Mouse (Mus musculus): ENCODE results near the gene Gm26938. TPM values are rescaled to one million over a fixed set of nuclear protein-coding genes. Genes with fewer than 3 reads are reported as not detected.
A peak's percentile ranks its signal among the peaks of the same experiment; 100 is the strongest.

The Gm26938 gene
- polyA plus RNA-seq (2015; fragmentation: Nextera tagmentation; extraction: Ambion mirVana) = not detected in 2 replicates

- Histone ChIP-seq H3K9me3 (no peaks in the 10 kb centered on the region), H3K27me3 (no peaks in the 10 kb centered on the region), H3K27ac (peak within 1 kb of the TSS; percentile 70; the same call in 1 of the 2 replicates), H3K9ac (peak within 1 kb of the TSS; percentile 89), H3K36me3 (peaks cover 32% of the 10 kb centered on the region), H3K4me1 (peaks cover 21% of the 10 kb centered on the region), H3K4me3 (peak within 1 kb of the TSS; percentile 94), H3K4me2 (replicated peaks) (peak within 1 kb of the TSS; percentile 98)
- ATAC-seq (ENCODE audit: low FRiP score, low read depth) = peak; percentile 87
- WGBS = under 1% methylated on average over 43 of the region's 43 CpGs
These were observed at the start of gene Gm26938, which contains the start of gene Psmg3 for GRCm38 (mm10) chr5:139826357-139827055. Gene Gm26938 (minus strand): TSS chr5:139826407. Gene Psmg3 (minus strand): TSS chr5:139826885.

DNA sequence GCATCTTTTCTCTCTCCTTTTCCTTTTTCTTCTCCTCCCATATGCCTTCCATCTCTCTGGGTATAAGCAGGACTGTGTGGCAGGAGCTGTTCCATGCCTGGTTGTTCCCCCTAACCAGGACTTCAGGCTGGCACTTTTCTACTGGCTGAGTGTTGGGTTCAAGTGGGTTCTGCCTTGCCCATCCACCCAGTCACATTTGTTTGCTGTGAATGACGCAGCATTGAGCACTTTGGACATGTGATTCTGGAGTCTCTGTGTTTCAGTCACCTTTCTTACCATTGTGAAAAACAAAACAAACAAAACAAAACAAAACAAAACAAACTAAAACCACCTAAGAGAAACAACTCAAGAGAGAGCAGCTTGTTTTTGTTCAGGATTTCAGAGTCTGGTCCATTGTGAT is 45.3 kb upstream of the Gm26938 start:
- no peaks in the 10 kb centered on the region for H3K36me3 ChIP-seq

DNA sequence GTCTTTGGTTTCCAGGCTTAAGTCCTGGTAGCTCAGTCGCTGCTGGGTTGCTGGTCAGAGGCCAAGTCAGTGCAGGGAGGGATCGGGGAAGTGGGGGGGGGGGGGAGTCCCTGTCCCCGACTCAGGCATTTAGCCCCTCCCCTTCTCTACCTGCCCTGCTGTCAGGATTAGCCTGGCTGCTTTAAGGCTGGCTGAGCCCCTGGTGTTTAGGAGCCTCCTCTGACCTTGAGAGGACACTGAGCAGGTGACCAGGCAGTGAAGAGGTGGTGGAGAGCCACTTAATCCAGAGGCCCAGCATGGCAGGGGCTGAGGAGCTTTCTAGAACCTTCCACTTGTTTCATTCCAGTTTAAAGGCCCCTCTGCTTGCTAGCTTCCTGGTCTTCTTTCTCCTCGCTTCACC is 44.7 kb upstream of the Gm26938 start:
- Histone ChIP-seq H3K36me3 (no peaks in the 10 kb centered on the region), H3K27me3 (no peaks in the 10 kb centered on the region), H3K4me3 (no peak overlapping the region), H3K4me2 (replicated peaks) (no peak overlapping the region), H3K9me3 (no peaks in the 10 kb centered on the region), H3K4me1 (no peaks in the 10 kb centered on the region), H3K9ac (no peak overlapping the region), H3K27ac (no peak overlapping the region)
- ATAC-seq (ENCODE audit: low FRiP score, low read depth) = no peak
- 18% methylated on average over 4 of the region's 4 CpGs for WGBS

More for the DNA sequence above, 45.3 kb upstream of the Gm26938 start:
- no peak overlapping the region for H3K4me2 ChIP-seq (replicated peaks)
- no peak overlapping the region for H3K27ac ChIP-seq
- no peaks in the 10 kb centered on the region for H3K4me1 ChIP-seq
- WGBS = 76% methylated on average over 1 of the region's 1 CpGs
- ATAC-seq (ENCODE audit: low FRiP score, low read depth) = no peak
- no peak overlapping the region for H3K4me3 ChIP-seq
- H3K9me3 ChIP-seq = no peaks in the 10 kb centered on the region
- no peak overlapping the region for H3K9ac ChIP-seq
- no peaks in the 10 kb centered on the region for H3K27me3 ChIP-seq

GRCm38 (mm10) chr5:139862759-139863158 is 36.6 kb upstream of the Gm26938 start:
- H3K27ac ChIP-seq = no peak overlapping the region
- no peaks in the 10 kb centered on the region for H3K4me1 ChIP-seq
- H3K9ac ChIP-seq = no peak overlapping the region
- no peak overlapping the region for H3K4me2 ChIP-seq (replicated peaks)
- H3K27me3 ChIP-seq = no peaks in the 10 kb centered on the region
- H3K36me3 ChIP-seq = no peaks in the 10 kb centered on the region
- ATAC-seq (ENCODE audit: low FRiP score, low read depth) = no peak
- no peaks in the 10 kb centered on the region for H3K9me3 ChIP-seq
- 67% methylated on average over 4 of the region's 4 CpGs for WGBS
- no peak overlapping the region for H3K4me3 ChIP-seq

DNA sequence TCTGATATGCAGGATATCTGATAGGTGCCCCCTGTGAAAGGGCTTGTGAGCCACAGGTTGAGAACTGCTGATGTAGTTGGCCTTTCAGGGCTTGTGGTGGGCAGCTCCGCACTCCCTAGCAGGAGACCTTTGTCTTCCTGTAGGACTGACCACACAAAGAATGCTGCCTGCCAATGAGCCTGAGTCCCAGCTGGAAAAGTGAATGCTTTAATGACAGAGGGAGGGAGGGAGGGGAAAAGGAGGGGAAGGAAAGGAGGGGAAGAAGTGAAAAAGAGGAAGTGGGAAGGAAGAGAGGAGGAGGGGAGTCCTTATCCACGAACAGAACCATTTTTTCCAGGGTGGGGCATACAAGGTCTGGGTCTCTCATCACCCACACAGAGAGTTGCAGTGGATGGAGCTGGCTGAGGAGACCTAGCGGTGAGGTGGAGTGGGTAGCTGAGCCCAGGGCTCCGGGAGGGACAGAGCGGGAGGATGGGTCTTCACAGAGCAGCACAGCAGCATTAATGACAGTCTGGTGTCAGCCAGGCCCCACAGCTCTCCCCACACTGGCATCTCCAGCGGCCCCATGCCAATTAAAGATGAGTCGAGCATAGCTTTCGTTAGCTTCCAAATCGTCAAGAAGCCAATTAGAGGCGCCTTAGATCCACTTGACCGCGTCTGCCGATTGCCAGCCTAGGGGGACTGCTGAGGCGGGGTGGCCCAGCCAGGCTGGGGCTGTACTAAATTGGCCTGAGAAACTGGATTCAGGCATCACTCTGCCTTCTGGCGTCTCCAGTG is 34.3 kb upstream of the Gm26938 start:
- H3K4me2 ChIP-seq (replicated peaks) = no peak overlapping the region
- no peaks in the 10 kb centered on the region for H3K36me3 ChIP-seq
- no peaks in the 10 kb centered on the region for H3K4me1 ChIP-seq
- no peaks in the 10 kb centered on the region for H3K9me3 ChIP-seq
- no peak overlapping the region for H3K9ac ChIP-seq
- H3K27me3 ChIP-seq = no peaks in the 10 kb centered on the region
- no peak overlapping the region for H3K27ac ChIP-seq
- 40% methylated on average over 15 of the region's 15 CpGs for WGBS
- H3K4me3 ChIP-seq = no peak overlapping the region
- no peak for ATAC-seq (ENCODE audit: low FRiP score, low read depth)

DNA sequence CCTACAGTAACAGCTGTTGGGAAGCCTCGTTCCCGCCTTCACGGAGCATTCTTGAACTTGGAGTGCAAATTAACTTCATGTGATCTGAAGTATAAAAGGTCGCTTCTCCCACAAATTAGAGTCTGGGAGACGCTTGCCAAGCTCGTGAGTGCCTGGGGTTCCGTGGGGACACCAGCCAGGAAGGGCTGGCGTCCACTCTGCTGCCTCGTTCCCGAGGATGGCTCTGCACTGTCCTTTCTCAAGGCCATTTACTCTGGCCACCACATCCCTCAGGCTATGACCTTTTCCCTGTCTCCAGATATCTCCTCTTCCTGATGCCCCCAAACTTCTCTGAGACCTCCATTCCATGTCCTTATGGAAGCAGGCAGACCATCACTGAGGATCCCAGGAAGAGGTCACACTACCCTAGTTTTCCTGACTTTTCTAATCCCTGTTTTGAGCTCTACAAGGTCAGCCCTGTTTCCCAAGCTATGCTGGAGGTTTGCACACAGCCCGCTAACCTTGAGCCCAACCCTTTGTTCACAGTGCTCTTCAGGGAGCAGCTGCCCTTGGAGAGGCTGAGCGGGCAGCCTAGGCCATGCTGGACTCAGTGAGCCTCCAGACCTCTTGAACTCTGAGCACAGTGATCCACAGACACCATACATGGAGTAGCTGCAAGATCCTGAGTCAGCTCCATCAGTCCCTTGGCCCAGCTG is 23.6 kb upstream of the Gm26938 start:
- ATAC-seq (ENCODE audit: low FRiP score, low read depth) = no peak
- WGBS = 73% methylated on average over 12 of the region's 12 CpGs
- no peak overlapping the region for H3K27ac ChIP-seq

GRCm38 (mm10) chr5:139839142-139839541 is 12.9 kb upstream of the Gm26938 start:
- H3K9me3 ChIP-seq = peaks cover 2% of the 10 kb centered on the region
- no peak overlapping the region for H3K27ac ChIP-seq
- H3K4me1 ChIP-seq = no peaks in the 10 kb centered on the region
- no peak overlapping the region for H3K4me2 ChIP-seq (replicated peaks)
- no peaks in the 10 kb centered on the region; the same call in 1 of the 2 replicates for H3K27me3 ChIP-seq
- WGBS = 56% methylated on average over 3 of the region's 3 CpGs
- ATAC-seq (ENCODE audit: low FRiP score, low read depth) = no peak
- no peak overlapping the region for H3K4me3 ChIP-seq
- no peak overlapping the region for H3K9ac ChIP-seq
- no peaks in the 10 kb centered on the region for H3K36me3 ChIP-seq

More for the DNA sequence above, 23.6 kb upstream of the Gm26938 start:
- Histone ChIP-seq H3K4me1 (peaks cover 13% of the 10 kb centered on the region; the same call in 1 of the 2 replicates), H3K4me3 (no peak overlapping the region), H3K9me3 (peaks cover 6% of the 10 kb centered on the region), H3K4me2 (replicated peaks) (no peak overlapping the region), H3K36me3 (no peaks in the 10 kb centered on the region), H3K27me3 (no peaks in the 10 kb centered on the region), H3K9ac (no peak overlapping the region)

DNA sequence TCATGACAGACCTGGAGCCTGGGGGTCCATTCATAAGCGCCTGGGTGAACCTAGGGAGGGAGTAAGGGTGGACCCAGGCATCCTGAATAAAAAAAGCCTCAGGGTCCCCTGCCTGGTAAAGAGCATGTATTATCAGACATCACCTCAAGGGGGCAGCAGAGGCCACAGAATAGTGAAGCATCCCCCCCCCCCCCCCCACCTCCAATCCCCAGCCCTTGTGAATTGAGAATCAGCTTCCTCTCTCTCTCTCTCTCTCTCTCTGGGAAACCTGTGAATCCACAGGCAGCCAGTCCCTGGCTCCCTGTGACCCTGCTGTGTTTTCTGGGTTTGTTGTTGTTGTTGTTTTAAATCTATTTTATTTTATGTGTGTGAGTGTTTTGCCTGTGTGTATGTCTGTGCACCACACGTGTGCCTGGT is 12.3 kb upstream of the Gm26938 start:
- Histone ChIP-seq H3K27me3 (no peaks in the 10 kb centered on the region; the same call in 1 of the 2 replicates), H3K36me3 (no peaks in the 10 kb centered on the region), H3K9ac (no peak overlapping the region), H3K4me2 (replicated peaks) (no peak overlapping the region), H3K4me3 (no peak overlapping the region), H3K27ac (no peak overlapping the region), H3K4me1 (no peaks in the 10 kb centered on the region), H3K9me3 (no peaks in the 10 kb centered on the region)
- 22% methylated on average over 2 of the region's 2 CpGs for WGBS
- ATAC-seq (ENCODE audit: low FRiP score, low read depth) = peak; percentile 59; the same call in 1 of the 2 replicates

GRCm38 (mm10) chr5:139835706-139836105 is 9.5 kb upstream of the Gm26938 start:
- Histone ChIP-seq H3K27me3 (no peaks in the 10 kb centered on the region), H3K4me1 (no peaks in the 10 kb centered on the region), H3K9ac (no peak overlapping the region), H3K36me3 (no peaks in the 10 kb centered on the region), H3K4me2 (replicated peaks) (no peak overlapping the region), H3K9me3 (no peaks in the 10 kb centered on the region), H3K27ac (no peak overlapping the region), H3K4me3 (no peak overlapping the region)
- no peak for ATAC-seq (ENCODE audit: low FRiP score, low read depth)
- 86% methylated on average over 7 of the region's 7 CpGs for WGBS

- H3K4me2 ChIP-seq (replicated peaks) = no peak overlapping the region
- WGBS = 74% methylated on average over 7 of the region's 7 CpGs
These were observed 5.9 kb upstream of the Gm26938 start for GRCm38 (mm10) chr5:139832125-139832524.

GRCm38 (mm10) chr5:139830734-139831133 is 4.5 kb upstream of the Gm26938 start:
- Histone ChIP-seq H3K27me3 (no peaks in the 10 kb centered on the region), H3K4me2 (replicated peaks) (no peak overlapping the region), H3K4me3 (no peak overlapping the region), H3K36me3 (no peaks in the 10 kb centered on the region), H3K4me1 (peaks cover 5% of the 10 kb centered on the region), H3K27ac (no peak overlapping the region), H3K9me3 (no peaks in the 10 kb centered on the region), H3K9ac (no peak overlapping the region)
- no peak for ATAC-seq (ENCODE audit: low FRiP score, low read depth)
- 82% methylated on average over 3 of the region's 3 CpGs for WGBS

More at GRCm38 (mm10) chr5:139832125-139832524, 5.9 kb upstream of the Gm26938 start:
- Histone ChIP-seq H3K4me1 (no peaks in the 10 kb centered on the region), H3K27ac (no peak overlapping the region), H3K36me3 (no peaks in the 10 kb centered on the region), H3K4me3 (no peak overlapping the region), H3K9me3 (no peaks in the 10 kb centered on the region), H3K27me3 (no peaks in the 10 kb centered on the region), H3K9ac (no peak overlapping the region)
- no peak for ATAC-seq (ENCODE audit: low FRiP score, low read depth)

- Histone ChIP-seq H3K4me3 (no peak overlapping the region), H3K36me3 (peaks cover 4% of the 10 kb centered on the region; the same call in 1 of the 2 replicates), H3K27me3 (no peaks in the 10 kb centered on the region), H3K4me1 (peaks cover 12% of the 10 kb centered on the region), H3K9me3 (no peaks in the 10 kb centered on the region), H3K9ac (no peak overlapping the region), H3K27ac (no peak overlapping the region), H3K4me2 (replicated peaks) (no peak overlapping the region)
- WGBS = 84% methylated on average over 13 of the region's 13 CpGs
- ATAC-seq (ENCODE audit: low FRiP score, low read depth) = no peak
These were observed 3.2 kb upstream of the Gm26938 start for GRCm38 (mm10) chr5:139829384-139829783.
